Mouse (Mus musculus) ovary, postnatal 36 days (tissue): Measurements from ENCODE around the gene Kifc1.
"Not testable (repeated sequence)": the region's sequence is repeated elsewhere in the genome, so short reads cannot be mapped to it uniquely, and the experiment has no call there.

ENCODE experiments used
- DNase-seq: peaks from one replicate; pipeline ENCODE4 v3.0.0; 2022; ENCODE audit warnings: low spot score, mixed read lengths

The Kifc1 gene

GRCm38 (mm10) chr17:33903911-33904651 lies 13.6 kb upstream of the Kifc1 start:
- DNase-seq = not testable (repeated sequence)

GRCm38 (mm10) chr17:33902491-33902890 lies 12.0 kb upstream of the Kifc1 start:
- DNase-seq = no peak

GRCm38 (mm10) chr17:33902079-33902478 lies 11.6 kb upstream of the Kifc1 start:
- DNase-seq = no peak

- no peak for DNase-seq
Measured at GRCm38 (mm10) chr17:33901653-33902052, 11.2 kb upstream of the Kifc1 start.

GRCm38 (mm10) chr17:33900989-33901314 lies 10.5 kb upstream of the Kifc1 start:
- DNase-seq = no peak

GRCm38 (mm10) chr17:33900281-33900988 lies 10.0 kb upstream of the Kifc1 start:
- no peak for DNase-seq

GRCm38 (mm10) chr17:33899642-33900041 lies 9.2 kb upstream of the Kifc1 start:
- no peak for DNase-seq

- DNase-seq = not testable (repeated sequence)
Measured at GRCm38 (mm10) chr17:33898193-33898592, 7.7 kb upstream of the Kifc1 start.

GRCm38 (mm10) chr17:33897114-33897794 lies 6.8 kb upstream of the Kifc1 start:
- no peak for DNase-seq

GRCm38 (mm10) chr17:33893011-33893410 lies 2.5 kb upstream of the Kifc1 start:
- not testable (repeated sequence) for DNase-seq

- no peak for DNase-seq
Measured at GRCm38 (mm10) chr17:33892429-33892828, 2.0 kb upstream of the Kifc1 start.

- DNase-seq = not testable (repeated sequence)
Measured at GRCm38 (mm10) chr17:33891892-33892291, 1.4 kb upstream of the Kifc1 start.

GRCm38 (mm10) chr17:33891357-33891756 lies 896 bp upstream of the Kifc1 start:
- no peak for DNase-seq

GRCm38 (mm10) chr17:33889941-33890532 lies 424 bp downstream of the Kifc1 start:
- not testable (repeated sequence) for DNase-seq

GRCm38 (mm10) chr17:33888230-33888629 lies 2.2 kb downstream of the Kifc1 start:
- not testable (repeated sequence) for DNase-seq

GRCm38 (mm10) chr17:33887802-33888201 lies 2.7 kb downstream of the Kifc1 start:
- not testable (repeated sequence) for DNase-seq

- not testable (repeated sequence) for DNase-seq
Measured at GRCm38 (mm10) chr17:33884320-33884719, 6.1 kb downstream of the Kifc1 start.

- DNase-seq = not testable (repeated sequence)
Measured at GRCm38 (mm10) chr17:33875797-33876196, 14.7 kb downstream of the Kifc1 start.

GRCm38 (mm10) chr17:33874411-33874810 lies 16.1 kb downstream of the Kifc1 start:
- no peak for DNase-seq

GRCm38 (mm10) chr17:33873537-33873936 lies 16.9 kb downstream of the Kifc1 start, which contains the start of gene Gm7029:
Gm7029 (plus strand) TSS chr17:33873837.
- DNase-seq = not testable (repeated sequence)

- peak; percentile 22 for DNase-seq
Measured at GRCm38 (mm10) chr17:33865330-33866030, 25.0 kb downstream of the Kifc1 start.

- DNase-seq = no peak
Measured at GRCm38 (mm10) chr17:33857816-33858215, 32.6 kb downstream of the Kifc1 start.
